Mouse (Mus musculus) urinary bladder, postnatal 4 days (tissue): ENCODE results near the gene Lipo4.
"Not testable (repeated sequence)": the region's sequence is repeated elsewhere in the genome, so short reads cannot be mapped to it uniquely, and the experiment has no call there.

ENCODE experiments used
- DNase-seq, 2 experiments: peaks; one replicate each; pipeline ENCODE4 v3.0.0; 2021 to 2022; ENCODE audit warnings: low spot score in 2 of 2

The Lipo4 gene

DNA sequence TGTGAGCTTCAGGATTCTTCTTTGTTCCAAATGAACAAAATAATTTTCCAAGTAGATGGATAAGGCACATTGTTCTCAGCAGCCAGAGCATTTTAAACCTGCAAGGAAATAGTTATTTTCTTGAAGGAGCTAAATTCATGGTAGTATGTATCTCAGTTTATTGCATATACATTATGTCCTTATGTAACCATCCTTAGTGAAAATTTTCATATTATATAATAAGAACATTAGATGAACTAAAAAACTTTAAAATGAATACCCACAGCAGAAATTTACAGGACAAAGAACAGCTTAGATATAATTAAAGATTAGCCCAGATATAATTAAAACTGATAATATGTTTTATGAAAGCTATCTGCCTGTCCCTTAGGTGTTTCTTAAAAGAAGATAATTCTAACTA is at the start of gene Lipo4:
Gene Lipo4, minus strand, starts transcription at position 101 of the 400 bp plus-strand sequence.
- no peak for DNase-seq

- not testable (repeated sequence) for DNase-seq
These were observed 61.2 kb downstream of the Lipo4 start for GRCm38 (mm10) chr19:33456426-33456825.

GRCm38 (mm10) chr19:33453725-33454124 is 63.9 kb downstream of the Lipo4 start:
- no peak for DNase-seq
